Mouse (Mus musculus) neural tube, embryonic 13.5 days (tissue): ENCODE measurements around the gene Fn1. TPM values are rescaled to one million over a fixed set of nuclear protein-coding genes. Genes with fewer than 3 reads are reported as not detected.

Experiments
- ATAC-seq: fragments of 200-750 bp; cut with Nextera tagmentation; 2 replicates; pipeline ENCODE4 v1.8.0; 2017; ENCODE audit warnings: low read depth, mild to moderate bottlenecking, moderate TSS enrichment, moderate library complexity
- H3K27ac ChIP-seq: fragments of 300-500 bp; sonication (generic); replicated peaks from 2 replicates; pipeline ENCODE4 v1.5.1; 2015; ENCODE audit warnings: moderate library complexity, mild to moderate bottlenecking, inconsistent platforms
- H3K27me3 ChIP-seq: fragments of 300-500 bp; sonication (generic); 2 replicates; pipeline ENCODE4 v1.6.1; 2015; ENCODE audit warnings: mild to moderate bottlenecking, inconsistent platforms
- H3K36me3 ChIP-seq: fragments of 300-500 bp; sonication (generic); 2 replicates; pipeline ENCODE4 v1.6.1; 2015; ENCODE audit warnings: mild to moderate bottlenecking, inconsistent platforms
- H3K4me1 ChIP-seq: fragments of 300-500 bp; sonication (generic); replicated peaks from 2 replicates; pipeline ENCODE4 v1.6.1; 2015; ENCODE audit warnings: inconsistent platforms
- H3K4me2 ChIP-seq: fragments of 300-500 bp; sonication (generic); 2 replicates; pipeline ENCODE4 v1.6.1; 2015; ENCODE audit warnings: inconsistent platforms, mild to moderate bottlenecking, moderate library complexity
- H3K4me3 ChIP-seq: fragments of 300-500 bp; sonication (generic); 2 replicates; pipeline ENCODE4 v1.5.1; 2015; ENCODE audit warnings: mild to moderate bottlenecking, inconsistent platforms
- H3K9ac ChIP-seq: fragments of 300-500 bp; sonication (generic); 2 replicates; pipeline ENCODE4 v1.6.1; 2015; ENCODE audit warnings: moderate library complexity, mild to moderate bottlenecking, inconsistent platforms
- H3K9me3 ChIP-seq: fragments of 300-500 bp; sonication (generic); 2 replicates; pipeline ENCODE4 v1.6.1; 2016; ENCODE audit warnings: inconsistent platforms
- WGBS: fragments of 180-500 bp; shearing (Covaris S2); methylation state at CpG from one replicate; pipeline ENCODE4 v1.1.7; 2015; 5-methylcytosine and 5-hydroxymethylcytosine counted together
- polyA plus RNA-seq: library from polyadenylated mRNA; unstranded; fragments of >200 nt; fragmentation: Nextera tagmentation; extraction: Ambion mirVana; gene quantifications from 2 replicates; pipeline ENCODE4 v1.2.1, GENCODE M21; 2015

The Fn1 gene
- polyA plus RNA-seq, 1 experiment from 2014 or later, result 38.7 TPM

DNA sequence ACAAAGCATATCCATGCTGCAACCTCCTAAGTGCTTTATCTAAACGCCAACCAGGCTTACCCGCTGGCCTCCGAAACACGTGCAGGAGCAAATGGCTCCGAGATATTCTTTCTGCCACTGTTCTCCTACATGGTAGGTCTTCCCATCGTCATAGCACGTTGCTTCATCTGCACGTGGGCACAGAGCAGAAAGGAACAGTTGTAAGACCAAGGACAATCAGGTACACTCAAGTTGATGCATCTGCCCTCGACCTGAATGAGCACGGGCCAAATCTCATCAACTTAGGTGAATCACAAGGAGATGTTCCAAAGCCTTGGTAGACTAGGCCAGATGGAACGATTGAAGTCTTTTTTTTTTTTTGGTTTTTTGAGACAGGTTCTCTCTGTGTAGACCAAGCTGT, 63.0 kb downstream of the Fn1 start:
- peaks cover 54% of the 10 kb centered on the region for H3K36me3 ChIP-seq
- no peak overlapping the region for H3K4me2 ChIP-seq
- no peak overlapping the region for H3K4me3 ChIP-seq
- H3K9me3 ChIP-seq, result no peaks in the 10 kb centered on the region
- no peak for ATAC-seq
- H3K27ac ChIP-seq, result no peak overlapping the region
- no peaks in the 10 kb centered on the region for H3K27me3 ChIP-seq
- H3K9ac ChIP-seq, result no peak overlapping the region
- 97% methylated on average over 11 of the region's 11 CpGs for WGBS
- H3K4me1 ChIP-seq, result no peaks in the 10 kb centered on the region

DNA sequence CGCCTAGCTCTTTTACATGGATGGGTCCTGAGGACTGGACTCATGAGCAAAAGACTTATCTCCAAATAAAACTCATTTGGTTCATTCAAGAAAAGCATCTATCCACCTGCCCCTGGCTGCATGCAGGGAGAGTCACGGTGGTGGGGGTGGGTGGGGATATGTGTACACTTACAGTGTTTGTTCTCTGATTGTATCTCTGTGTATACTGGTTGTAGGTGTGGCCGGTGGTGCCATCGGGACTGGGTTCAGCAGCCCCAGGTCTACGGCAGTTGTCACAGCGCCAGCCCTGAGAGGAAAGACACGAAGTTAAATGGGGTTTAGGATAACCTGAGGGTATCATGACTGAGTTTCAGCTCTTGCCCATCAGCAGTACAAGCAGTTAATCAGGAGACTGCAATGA, 66.3 kb downstream of the Fn1 start:
- no peaks in the 10 kb centered on the region for H3K27me3 ChIP-seq
- H3K27ac ChIP-seq, result no peak overlapping the region
- no peak overlapping the region for H3K9ac ChIP-seq
- H3K4me1 ChIP-seq, result no peaks in the 10 kb centered on the region
- ATAC-seq, result no peak
- no peak overlapping the region for H3K4me2 ChIP-seq
- no peaks in the 10 kb centered on the region for H3K9me3 ChIP-seq
- 95% methylated on average over 7 of the region's 7 CpGs for WGBS
- H3K4me3 ChIP-seq, result no peak overlapping the region
- peaks cover 44% of the 10 kb centered on the region for H3K36me3 ChIP-seq

DNA sequence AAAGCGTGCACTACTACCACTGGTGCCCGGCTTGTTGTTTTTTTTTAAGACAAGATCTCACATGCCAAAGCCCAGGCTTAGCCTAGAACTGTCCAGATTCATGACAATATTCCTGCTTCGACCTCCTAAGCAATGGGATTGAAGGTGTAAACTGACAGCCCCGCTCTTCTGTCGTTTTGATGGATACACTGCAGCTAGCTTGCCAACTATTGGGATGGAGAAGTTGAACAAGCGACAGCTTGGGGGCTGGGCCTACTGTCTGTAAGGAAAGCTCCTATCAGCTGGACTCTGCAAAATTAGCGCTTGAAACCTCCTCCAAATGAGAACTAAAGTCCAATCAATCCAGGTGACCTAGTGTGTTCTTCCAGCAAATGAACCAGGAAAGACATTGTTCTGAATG, 69.1 kb downstream of the Fn1 start:
- Histone ChIP-seq H3K4me1 (no peaks in the 10 kb centered on the region), H3K9ac (no peak overlapping the region), H3K9me3 (no peaks in the 10 kb centered on the region), H3K27me3 (no peaks in the 10 kb centered on the region), H3K27ac (no peak overlapping the region), H3K4me3 (no peak overlapping the region), H3K36me3 (peaks cover 35% of the 10 kb centered on the region), H3K4me2 (no peak overlapping the region)
- 89% methylated on average over 7 of the region's 7 CpGs for WGBS
- no peak for ATAC-seq

DNA sequence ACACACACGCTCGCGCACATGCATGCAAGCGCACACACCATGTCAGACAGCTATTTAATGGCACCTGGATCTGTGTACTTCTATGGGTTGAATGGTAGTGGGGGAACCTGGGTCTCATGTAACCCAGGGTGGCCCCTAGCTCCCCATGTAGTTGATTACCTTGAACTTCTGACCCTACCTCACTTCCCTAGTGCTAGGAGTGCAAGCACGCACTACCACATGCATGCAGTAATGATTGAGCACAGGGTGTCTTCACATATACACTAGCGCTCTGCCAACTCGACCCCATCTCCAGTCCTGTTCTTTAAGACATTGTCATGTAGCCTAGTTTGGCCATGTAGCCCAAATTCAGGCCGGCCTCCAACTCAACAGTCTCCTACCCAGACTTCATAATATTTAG, 69.7 kb downstream of the Fn1 start:
- 94% methylated on average over 8 of the region's 8 CpGs for WGBS
- no peak for ATAC-seq
- H3K9me3 ChIP-seq, result no peaks in the 10 kb centered on the region
- H3K27me3 ChIP-seq, result no peaks in the 10 kb centered on the region
- H3K4me2 ChIP-seq, result no peak overlapping the region
- no peak overlapping the region for H3K27ac ChIP-seq
- peaks cover 41% of the 10 kb centered on the region for H3K36me3 ChIP-seq
- no peaks in the 10 kb centered on the region for H3K4me1 ChIP-seq
- no peak overlapping the region for H3K9ac ChIP-seq
- no peak overlapping the region for H3K4me3 ChIP-seq

DNA sequence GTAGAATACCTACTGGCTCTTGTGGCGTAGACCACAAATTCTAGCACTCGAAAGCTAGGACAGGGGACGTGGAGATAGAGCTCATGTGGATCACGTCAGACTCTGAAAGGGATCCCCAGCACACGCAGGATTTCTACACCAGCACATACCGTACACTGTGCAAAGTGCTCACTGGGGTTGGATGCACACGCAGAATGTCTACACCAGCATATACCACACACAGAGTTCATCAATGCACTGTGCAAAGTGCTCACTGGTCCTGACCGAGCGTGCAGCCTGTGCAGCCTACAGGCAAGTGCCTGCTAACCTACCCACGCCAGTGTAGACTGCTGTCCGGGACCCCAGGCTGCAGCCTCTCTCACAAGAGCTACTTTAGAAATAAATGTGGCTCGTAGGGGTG, 72.6 kb downstream of the Fn1 start:
- Histone ChIP-seq H3K36me3 (peaks cover 48% of the 10 kb centered on the region), H3K9me3 (no peaks in the 10 kb centered on the region), H3K9ac (no peak overlapping the region), H3K4me2 (no peak overlapping the region), H3K4me3 (no peak overlapping the region), H3K27me3 (no peaks in the 10 kb centered on the region), H3K27ac (no peak overlapping the region), H3K4me1 (no peaks in the 10 kb centered on the region)
- ATAC-seq, result no peak
- 90% methylated on average over 12 of the region's 12 CpGs for WGBS

DNA sequence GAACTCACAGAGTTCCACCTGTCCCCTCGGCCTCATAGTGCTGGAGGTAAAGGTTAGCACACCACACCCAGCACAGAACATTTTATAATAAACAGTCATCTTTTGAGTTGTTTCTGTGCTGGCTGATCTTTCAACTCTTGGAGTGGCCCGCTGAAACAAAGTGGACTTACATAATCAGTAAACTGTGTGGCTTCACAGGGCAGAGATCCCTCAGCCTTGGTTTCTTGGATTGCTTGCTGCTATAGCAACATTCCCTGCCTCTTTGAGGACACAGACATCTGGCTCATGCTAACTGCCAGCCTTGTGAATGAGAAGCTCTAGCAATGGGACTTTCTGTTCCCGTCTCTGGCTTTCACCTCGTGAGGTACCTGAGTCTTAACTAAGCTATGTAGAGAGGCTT, 73.5 kb downstream of the Fn1 start:
- Histone ChIP-seq H3K4me1 (no peaks in the 10 kb centered on the region), H3K4me3 (no peak overlapping the region), H3K4me2 (no peak overlapping the region), H3K27me3 (no peaks in the 10 kb centered on the region), H3K27ac (no peak overlapping the region), H3K9ac (no peak overlapping the region), H3K36me3 (peaks cover 53% of the 10 kb centered on the region), H3K9me3 (no peaks in the 10 kb centered on the region)
- ATAC-seq, result no peak
- WGBS, result 89% methylated on average over 4 of the region's 4 CpGs

DNA sequence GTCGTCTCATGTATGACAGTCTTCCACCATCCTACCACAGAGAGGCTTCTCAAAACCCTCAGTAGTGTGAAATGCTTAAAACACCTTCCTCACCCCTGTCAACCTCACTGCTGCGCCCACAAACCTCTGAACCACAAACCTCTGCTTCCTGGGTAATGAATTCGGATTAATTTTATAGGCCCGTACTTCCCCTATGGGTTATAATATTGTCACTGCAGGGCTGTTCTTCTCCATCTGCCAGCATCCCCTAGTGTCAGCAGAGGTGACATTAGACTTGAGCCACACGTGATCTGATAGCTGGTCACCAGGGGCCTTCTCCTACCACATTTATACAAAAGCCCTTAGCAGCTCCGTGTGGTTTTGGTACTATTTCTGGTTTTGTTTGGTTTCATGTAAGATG, 76.2 kb downstream of the Fn1 start:
- H3K36me3 ChIP-seq, result peaks cover 74% of the 10 kb centered on the region
- no peak overlapping the region for H3K9ac ChIP-seq
- ATAC-seq, result no peak
- 90% methylated on average over 6 of the region's 6 CpGs for WGBS
- no peak overlapping the region for H3K4me3 ChIP-seq
- no peak overlapping the region for H3K4me2 ChIP-seq
- no peaks in the 10 kb centered on the region for H3K27me3 ChIP-seq
- H3K4me1 ChIP-seq, result no peaks in the 10 kb centered on the region
- H3K9me3 ChIP-seq, result no peaks in the 10 kb centered on the region
- H3K27ac ChIP-seq, result no peak overlapping the region

DNA sequence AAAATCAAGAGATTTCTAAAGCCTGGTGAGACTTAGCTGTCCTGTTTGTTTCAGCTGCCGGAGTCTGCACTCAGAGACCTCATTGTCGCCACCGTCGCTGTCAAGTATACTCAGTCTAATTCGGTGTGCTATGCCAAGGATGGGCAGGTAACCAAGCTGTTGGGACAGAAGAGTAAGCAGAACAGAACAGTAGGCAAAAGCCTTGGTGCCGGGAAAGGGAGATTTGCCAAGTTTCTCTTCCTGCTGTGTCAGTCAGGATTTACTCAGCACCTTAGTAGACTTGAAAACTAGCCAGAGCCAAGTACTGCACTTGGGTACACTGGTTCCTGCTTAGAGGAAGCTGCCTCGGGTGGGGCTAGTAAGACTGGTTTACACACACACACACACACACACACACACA, 77.0 kb downstream of the Fn1 start:
- Histone ChIP-seq H3K9me3 (no peaks in the 10 kb centered on the region), H3K36me3 (peaks cover 81% of the 10 kb centered on the region), H3K27me3 (no peaks in the 10 kb centered on the region), H3K27ac (no peak overlapping the region), H3K4me3 (no peak overlapping the region), H3K9ac (no peak overlapping the region), H3K4me1 (no peaks in the 10 kb centered on the region), H3K4me2 (no peak overlapping the region)
- WGBS, result 94% methylated on average over 7 of the region's 7 CpGs
- ATAC-seq, result no peak

DNA sequence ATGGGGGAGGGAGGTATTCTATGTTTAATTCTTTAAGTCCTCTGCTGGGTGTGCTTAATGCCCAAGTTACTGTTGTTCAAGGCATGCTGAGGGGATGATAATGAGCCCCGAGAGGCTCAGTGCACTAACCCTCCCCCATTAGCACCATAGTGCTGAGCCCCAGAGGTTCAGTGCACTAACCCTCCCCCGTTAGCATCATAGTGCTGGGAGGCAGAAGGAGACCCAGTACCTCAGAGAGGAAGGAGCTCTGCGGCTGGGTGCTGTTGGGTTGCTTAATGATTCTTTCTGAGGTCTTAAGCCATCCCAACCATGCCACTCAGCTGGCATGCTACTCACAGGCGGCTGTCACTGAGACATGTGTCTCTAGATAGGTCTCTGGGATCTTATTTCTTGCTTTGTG, 82.9 kb downstream of the Fn1 start:
- no peak for ATAC-seq
- Histone ChIP-seq H3K9me3 (no peaks in the 10 kb centered on the region), H3K4me2 (no peak overlapping the region), H3K4me1 (no peaks in the 10 kb centered on the region), H3K27me3 (no peaks in the 10 kb centered on the region), H3K36me3 (peaks cover 83% of the 10 kb centered on the region), H3K9ac (no peak overlapping the region), H3K4me3 (no peak overlapping the region), H3K27ac (no peak overlapping the region)
- WGBS, result 71% methylated on average over 4 of the region's 4 CpGs

DNA sequence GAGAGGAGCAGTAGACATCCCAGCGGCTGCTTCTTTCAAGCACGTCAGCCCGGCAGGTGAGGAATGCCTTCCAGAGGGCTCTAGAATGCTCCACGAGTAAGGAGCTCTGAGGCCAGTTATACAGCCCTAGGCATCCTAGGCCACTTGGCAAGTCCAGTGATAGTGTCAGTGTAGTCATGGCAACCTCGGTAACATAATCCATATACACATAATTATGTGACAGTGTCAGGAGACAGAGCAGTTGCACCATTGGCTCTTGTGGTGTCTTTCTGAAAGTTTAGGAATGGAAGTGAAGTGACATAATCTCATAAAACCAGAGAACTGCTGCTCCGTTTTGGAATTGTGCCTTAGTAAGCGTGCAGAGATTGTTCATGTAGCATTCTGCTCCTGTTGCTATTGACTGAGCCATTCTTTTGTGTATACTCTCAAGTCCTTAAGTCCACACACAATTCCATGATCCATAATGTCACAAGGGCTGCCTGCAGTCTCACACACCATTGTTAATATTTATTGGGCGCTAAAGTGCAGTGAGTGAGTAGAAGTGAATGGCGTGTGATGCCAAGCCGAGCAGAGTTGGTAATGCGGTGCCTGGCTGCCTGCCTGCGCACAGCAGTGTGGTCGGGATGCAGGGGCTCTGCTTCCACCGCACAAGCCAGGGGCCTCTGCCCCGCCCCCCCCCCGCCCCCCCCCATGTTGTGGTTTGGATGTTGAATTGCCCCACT, 85.0 kb downstream of the Fn1 start:
- Histone ChIP-seq H3K27ac (no peak overlapping the region), H3K4me1 (no peaks in the 10 kb centered on the region), H3K27me3 (no peaks in the 10 kb centered on the region), H3K36me3 (peaks cover 88% of the 10 kb centered on the region), H3K4me3 (no peak overlapping the region), H3K9ac (no peak overlapping the region), H3K9me3 (no peaks in the 10 kb centered on the region), H3K4me2 (no peak overlapping the region)
- no peak for ATAC-seq
- WGBS, result 82% methylated on average over 16 of the region's 16 CpGs

DNA sequence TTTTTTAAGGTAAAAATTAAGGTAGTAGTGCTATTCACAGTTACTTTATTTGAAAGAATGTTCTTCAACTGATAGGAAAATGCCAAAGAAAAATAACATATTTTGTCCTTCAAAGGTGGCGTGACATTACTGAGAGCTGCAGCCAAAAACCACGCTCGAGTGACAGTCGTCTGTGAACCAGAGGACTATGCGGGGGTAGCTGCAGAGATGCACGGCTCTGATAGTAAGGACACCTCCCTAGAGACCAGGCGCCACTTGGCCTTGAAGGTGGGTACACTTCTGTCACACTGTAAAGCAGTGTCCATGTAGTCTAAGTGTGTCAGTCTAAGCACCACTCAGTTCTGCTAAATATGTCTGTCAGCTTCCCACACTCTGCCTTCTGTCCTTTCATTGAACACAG, 88.7 kb downstream of the Fn1 start:
- Histone ChIP-seq H3K4me3 (no peak overlapping the region), H3K36me3 (peaks cover 85% of the 10 kb centered on the region), H3K4me2 (no peak overlapping the region), H3K27ac (no peak overlapping the region), H3K4me1 (no peaks in the 10 kb centered on the region), H3K9ac (no peak overlapping the region), H3K9me3 (no peaks in the 10 kb centered on the region), H3K27me3 (no peaks in the 10 kb centered on the region)
- no peak for ATAC-seq
- 93% methylated on average over 7 of the region's 7 CpGs for WGBS

DNA sequence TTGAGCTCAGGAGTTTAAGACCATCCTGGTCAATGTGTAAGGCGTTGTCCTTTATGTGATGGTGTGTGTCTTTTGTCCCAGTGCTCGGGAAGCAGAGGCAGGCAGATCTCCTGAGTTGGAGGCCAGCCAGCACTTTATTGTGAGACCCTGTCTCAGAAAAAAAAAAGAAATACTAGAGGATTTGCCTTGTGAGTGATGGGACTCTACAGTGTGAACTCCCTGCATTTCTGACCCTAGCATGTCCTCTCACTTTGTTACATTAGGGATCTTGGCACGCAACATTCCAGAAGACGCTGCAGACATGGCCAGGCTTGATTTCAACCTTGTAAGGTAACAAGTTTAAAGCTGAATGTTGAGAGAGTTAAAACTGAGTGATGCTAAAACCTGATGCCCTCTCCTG, 92.4 kb downstream of the Fn1 start:
- Histone ChIP-seq H3K27ac (no peak overlapping the region), H3K9me3 (no peaks in the 10 kb centered on the region), H3K9ac (no peak overlapping the region), H3K4me1 (peaks cover 19% of the 10 kb centered on the region), H3K4me3 (no peak overlapping the region), H3K27me3 (no peaks in the 10 kb centered on the region), H3K36me3 (peaks cover 53% of the 10 kb centered on the region), H3K4me2 (no peak overlapping the region)
- WGBS, result 98% methylated on average over 4 of the region's 4 CpGs
- ATAC-seq, result no peak
